Comparison of ENCODE assay signal across 8 mouse cellular contexts in genomic region chr5:137656977-137657376, GRCm38 (mm10). TPM values are rescaled to one million over a fixed set of nuclear protein-coding genes. Genes with fewer than 3 reads are reported as not detected.
DNase-seq lines count a peak whose midpoint lies in the region; ATAC-seq and TF ChIP-seq lines count a peak whose summit lies in the region.

No protein-coding gene starts in this region.

- intact Hi-C loops in heart, postnatal 36 days (cut with DNase I), result loop anchor here (1.0 to 2.0 kb wide), 4 partner anchors 28 to 103 kb away; partner anchors contain the start of genes Agfg2 and Nyap1

- DNase-seq in G1E (ENCODE audit: low spot score), result peak; percentile 65
- DNase-seq in brain, adult 2 months (ENCODE audit: low read depth, low spot score), result peak; percentile 90
- DNase-seq in forebrain, embryonic 10.5 days (ENCODE audit: extremely low spot score, low spot score), result peak; percentile 50
- peak; percentile 71 to 77 for DNase-seq in heart, postnatal 36 days
- DNase-seq in layer of hippocampus, adult 2 months (ENCODE audit: low spot score in 2 of 2), result peak; percentile 83 to 84
- peak; percentile 73 to 84 for DNase-seq in lung, adult 18-20 months
- no peak for DNase-seq in c-Kit-positive CD71-positive TER-119-positive erythroid progenitor cells, embryonic 14.5 days (ENCODE audit: low spot score)

- H3K36me3 ChIP-seq in G1E (replicated peaks), result peaks cover 95% of the 10 kb centered on the region
- H3K36me3 ChIP-seq in forebrain, embryonic 10.5 days (replicated peaks), result peaks cover 79% of the 10 kb centered on the region

- H3K4me3 ChIP-seq in G1E (ENCODE audit: low read depth, low read length), result no peak overlapping the region
- H3K4me3 ChIP-seq in forebrain, embryonic 10.5 days, result no peak overlapping the region
- H3K4me3 ChIP-seq in layer of hippocampus, adult 2 months, result no peak overlapping the region
- H3K4me3 ChIP-seq in olfactory bulb, adult 2 months (ENCODE audit: insufficient read depth, low read depth, low read length), result no peak overlapping the region

- H3K4me1 ChIP-seq in G1E (ENCODE audit: insufficient read depth, low read depth, low read length), result peaks cover 25% of the 10 kb centered on the region
- 0 out of 2 replicates have a peak, but pooled peaks cover 4% of the 10 kb centered on the region for H3K4me1 ChIP-seq in forebrain, embryonic 10.5 days
- peaks cover 2% of the 10 kb centered on the region; the same call in 1 of the 2 replicates for H3K4me1 ChIP-seq in olfactory bulb, adult 2 months (ENCODE audit: control insufficient read depth, insufficient read depth, low read length)

- ATAC-seq in G1E (ENCODE audit: extremely low read depth, insufficient number of reproducible peaks, low FRiP score, poor library complexity, severe bottlenecking), result 0 out of 2 replicates have a peak, but pooled peaks have one; percentile 34

- H3K27me3 ChIP-seq in G1E (ENCODE audit: insufficient read depth, low read length), result no peaks in the 10 kb centered on the region
- no peaks in the 10 kb centered on the region for H3K27me3 ChIP-seq in forebrain, embryonic 10.5 days (ENCODE audit: poor library complexity, severe bottlenecking)

- no peak for TF ChIP-seq POLR2A in olfactory bulb, adult 2 months (IDR thresholded peaks at IDR 0.05; ENCODE audit: insufficient read depth, low read depth, low read length)

- WGBS in forebrain, embryonic 10.5 days, result 41% methylated on average over 6 of the region's 6 CpGs
- 16% methylated on average over 6 of the region's 6 CpGs for WGBS in olfactory bulb, adult 2 months

- no peaks in the 10 kb centered on the region for H3K9me3 ChIP-seq in G1E (replicated peaks)
- H3K9me3 ChIP-seq in forebrain, embryonic 10.5 days, result peaks cover 3% of the 10 kb centered on the region; the same call in 1 of the 2 replicates

- TF ChIP-seq CTCF in G1E (IDR thresholded peaks at IDR 0.05; ENCODE audit: low read depth, low read length), result peak; percentile 48
- peak; percentile 91 for TF ChIP-seq CTCF in layer of hippocampus, adult 2 months (conservative IDR thresholded peaks at IDR 0.05)
- peak; percentile 21; the same call in 1 of the 2 replicates for TF ChIP-seq CTCF in olfactory bulb, adult 2 months (IDR thresholded peaks at IDR 0.05; ENCODE audit: insufficient read depth, low read depth, low read length)

- H3K27ac ChIP-seq in forebrain, embryonic 10.5 days, result no peak overlapping the region
- peak overlapping the region; percentile 71; the same call in 1 of the 2 replicates for H3K27ac ChIP-seq in layer of hippocampus, adult 2 months
- peak overlapping the region; percentile 36; the same call in 1 of the 2 replicates for H3K27ac ChIP-seq in olfactory bulb, adult 2 months (ENCODE audit: insufficient read depth, low read depth, low read length)

RNA-seq across cellular contexts. Expression of gene Irs3, which starts 11.5 kb away (rescaled TPM):
- total RNA-seq in G1E (2014; fragmentation: Nextera tagmentation) (not detected in 2 replicates), G1E (2017) (0.11 and 0.12 TPM in 2 replicates)
- polyA plus RNA-seq in G1E (2012), result not detected in 2 replicates
- polyA plus RNA-seq in forebrain, embryonic 10.5 days (2016; fragmentation: Nextera tagmentation; extraction: Ambion mirVana), result 0.31 and 0.42 TPM in 2 replicates
- total RNA-seq in heart, postnatal 36 days (2021), result under 1 TPM; 0.14 to 0.75 TPM
- total RNA-seq in layer of hippocampus, adult 2 months (2021), result under 1 TPM in 1 of 2 experiments, not detected in 1; 0.15 TPM
- polyA plus RNA-seq in olfactory bulb, adult 2 months (2012; ENCODE audit: insufficient read depth, insufficient read length, low replicate concordance, missing spikeins), result not detected in 2 replicates

RNA-seq across cellular contexts. Expression of gene Sap25, which starts 15.8 kb away (rescaled TPM):
- total RNA-seq in G1E (2014; fragmentation: Nextera tagmentation) (39.2 and 56.5 TPM in 2 replicates), G1E (2017) (7.9 and 10.5 TPM in 2 replicates)
- polyA plus RNA-seq in G1E (2012), result 41.8 and 58.3 TPM in 2 replicates
- 7.3 and 9.8 TPM in 2 replicates for polyA plus RNA-seq in forebrain, embryonic 10.5 days (2016; fragmentation: Nextera tagmentation; extraction: Ambion mirVana)
- total RNA-seq in heart, postnatal 36 days (2021), result 1 to 10 TPM; 1.2 to 1.7 TPM
- 10 to 100 TPM in 1 of 2 experiments, 1 to 10 TPM in 1; 8.4 to 16.4 TPM for total RNA-seq in layer of hippocampus, adult 2 months (2021)
- polyA plus RNA-seq in olfactory bulb, adult 2 months (2012; ENCODE audit: insufficient read depth, insufficient read length, low replicate concordance, missing spikeins), result not detected in 2 replicates

RNA-seq across cellular contexts. Expression of gene Agfg2, which starts 27.5 kb away (rescaled TPM):
- total RNA-seq in G1E (2014; fragmentation: Nextera tagmentation) (20.2 and 47.1 TPM in 2 replicates), G1E (2017) (25.0 and 26.1 TPM in 2 replicates)
- 102 and 115 TPM in 2 replicates for polyA plus RNA-seq in G1E (2012)
- polyA plus RNA-seq in forebrain, embryonic 10.5 days (2016; fragmentation: Nextera tagmentation; extraction: Ambion mirVana), result 27.2 and 28.0 TPM in 2 replicates
- 10 to 100 TPM; 11.6 to 18.3 TPM for total RNA-seq in heart, postnatal 36 days (2021)
- total RNA-seq in layer of hippocampus, adult 2 months (2021), result 10 to 100 TPM; 64.1 to 67.3 TPM
- not detected in 2 replicates for polyA plus RNA-seq in olfactory bulb, adult 2 months (2012; ENCODE audit: insufficient read depth, insufficient read length, low replicate concordance, missing spikeins)

RNA-seq across cellular contexts. Expression of gene Gm20605, which starts 28.0 kb away (rescaled TPM):
- 27.2 and 44.5 TPM in 2 replicates for total RNA-seq in G1E (2014; fragmentation: Nextera tagmentation)
- total RNA-seq in G1E (2017), result 9.5 and 11.4 TPM in 2 replicates
- polyA plus RNA-seq in G1E (2012), result 11.0 and 14.5 TPM in 2 replicates
- polyA plus RNA-seq in forebrain, embryonic 10.5 days (2016; fragmentation: Nextera tagmentation; extraction: Ambion mirVana), result 11.7 and 14.0 TPM in 2 replicates
- total RNA-seq in heart, postnatal 36 days (2021), result 1 to 10 TPM; 3.9 to 4.9 TPM
- total RNA-seq in layer of hippocampus, adult 2 months (2021), result 10 to 100 TPM; 15.5 to 19.7 TPM
- polyA plus RNA-seq in olfactory bulb, adult 2 months (2012; ENCODE audit: insufficient read depth, insufficient read length, low replicate concordance, missing spikeins), result not detected in 2 replicates

RNA-seq across cellular contexts. Expression of gene Lrch4, which starts 28.1 kb away (rescaled TPM):
- total RNA-seq in G1E (2014; fragmentation: Nextera tagmentation) (92.8 and 98.9 TPM in 2 replicates), G1E (2017) (20.6 and 23.3 TPM in 2 replicates)
- 192 and 269 TPM in 2 replicates for polyA plus RNA-seq in G1E (2012)
- 29.0 and 33.4 TPM in 2 replicates for polyA plus RNA-seq in forebrain, embryonic 10.5 days (2016; fragmentation: Nextera tagmentation; extraction: Ambion mirVana)
- 10 to 100 TPM; 18.4 to 20.5 TPM for total RNA-seq in heart, postnatal 36 days (2021)
- total RNA-seq in layer of hippocampus, adult 2 months (2021), result 10 to 100 TPM; 25.4 to 28.1 TPM
- not detected in 2 replicates for polyA plus RNA-seq in olfactory bulb, adult 2 months (2012; ENCODE audit: insufficient read depth, insufficient read length, low replicate concordance, missing spikeins)

Comparison
In these comparisons a context has a peak if more than half of its experiments do, and no peak if none do; other contexts are left out.
1. CTCF ChIP-seq: peak in every context shown above with its lines; median percentile 91 in layer of hippocampus, adult 2 months; 48 in G1E; 21 in olfactory bulb, adult 2 months.